Mouse (Mus musculus) cerebellum, adult 11-12 months (tissue): ENCODE measurements around the gene Serhl.
A peak's percentile ranks its signal among the peaks of the same experiment; 100 is the strongest.
"Not testable (repeated sequence)": the region's sequence is repeated elsewhere in the genome, so short reads cannot be mapped to it uniquely, and the experiment has no call there.

ENCODE experiments used
- DNase-seq: peaks from one replicate; pipeline ENCODE4 v3.0.0; 2022

The Serhl gene

GRCm38 (mm10) chr15:83085901-83086300, 3.4 kb upstream of the Serhl start:
- DNase-seq: no peak

DNA sequence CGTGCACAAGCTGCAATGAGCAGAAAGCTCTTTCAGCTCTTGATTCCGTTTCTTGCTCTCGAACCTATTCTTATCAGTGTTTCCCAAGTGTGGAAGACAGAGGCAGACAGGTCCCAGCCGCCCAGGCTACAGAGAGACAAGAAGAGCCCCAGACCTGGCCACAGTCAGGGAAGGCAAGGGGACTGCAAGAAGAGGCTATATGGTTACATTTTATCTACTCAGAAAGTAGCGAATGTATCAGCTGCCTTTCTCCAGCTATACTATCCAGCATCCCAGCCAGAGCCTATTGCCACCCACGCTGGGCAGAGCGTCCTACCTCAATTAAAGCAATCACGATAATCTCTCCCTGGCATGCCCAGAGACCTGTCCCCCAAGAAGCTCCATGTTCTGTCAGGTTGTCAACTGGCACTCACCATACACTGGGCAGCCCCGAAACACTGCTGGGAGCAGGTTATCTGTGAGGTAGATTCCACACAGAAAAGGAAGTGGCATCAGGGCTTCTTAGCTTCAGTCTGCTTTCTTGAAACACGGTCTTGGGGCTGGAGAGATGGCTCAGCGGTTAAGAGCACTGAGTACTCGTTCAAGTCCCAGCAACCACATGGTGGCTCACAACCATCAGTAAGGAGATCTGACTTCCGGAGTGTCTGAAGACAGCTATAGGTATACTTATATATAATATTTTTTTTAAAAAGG, 2.5 kb upstream of the Serhl start:
- DNase-seq: no peak

- no peak for DNase-seq
These were observed 544 bp upstream of the Serhl start for GRCm38 (mm10) chr15:83088495-83089428.

GRCm38 (mm10) chr15:83090874-83091273, 1.6 kb downstream of the Serhl start:
- DNase-seq: no peak

DNA sequence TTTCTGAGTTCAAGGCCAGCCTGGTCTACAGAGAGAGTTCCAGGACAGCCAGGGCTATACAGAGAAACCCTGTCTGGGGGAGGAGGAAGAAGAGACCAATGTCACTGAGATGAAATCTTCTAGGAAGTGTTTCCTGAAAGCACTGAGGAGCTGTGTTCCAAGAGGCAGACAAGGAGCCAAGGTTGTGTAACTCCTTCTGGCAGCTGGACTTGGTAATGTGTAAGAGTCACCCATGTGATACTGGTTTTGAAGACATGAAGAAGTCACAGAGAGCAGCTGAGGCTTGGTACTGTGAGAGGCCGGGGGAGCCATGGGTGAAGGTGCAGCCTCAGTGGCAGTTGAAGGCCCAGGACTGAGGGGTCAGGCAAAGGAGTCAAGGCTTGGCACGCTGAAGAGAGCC, 4.4 kb downstream of the Serhl start:
- DNase-seq: no peak

DNA sequence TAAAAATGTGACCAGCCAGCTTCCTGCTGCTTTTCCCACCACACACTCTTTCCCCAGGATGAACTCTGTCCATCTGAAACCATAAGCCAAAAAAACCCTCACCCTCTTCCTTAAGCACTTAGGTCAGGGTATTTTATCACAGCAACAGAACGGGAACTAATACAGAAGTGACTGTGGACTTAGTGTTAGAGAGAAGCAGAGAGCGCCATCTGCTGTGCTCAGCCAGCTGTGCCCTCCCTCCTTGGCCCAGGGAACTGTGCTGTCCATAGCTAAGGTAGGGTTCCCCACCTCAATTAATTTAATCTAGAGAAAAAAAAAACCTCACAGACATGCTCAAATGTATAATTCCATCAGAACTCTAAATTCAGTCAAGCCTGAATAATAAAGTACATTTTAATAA, 6.6 kb downstream of the Serhl start:
- no peak for DNase-seq

- no peak for DNase-seq
These were observed 10.4 kb downstream of the Serhl start for GRCm38 (mm10) chr15:83099533-83100331.

DNA sequence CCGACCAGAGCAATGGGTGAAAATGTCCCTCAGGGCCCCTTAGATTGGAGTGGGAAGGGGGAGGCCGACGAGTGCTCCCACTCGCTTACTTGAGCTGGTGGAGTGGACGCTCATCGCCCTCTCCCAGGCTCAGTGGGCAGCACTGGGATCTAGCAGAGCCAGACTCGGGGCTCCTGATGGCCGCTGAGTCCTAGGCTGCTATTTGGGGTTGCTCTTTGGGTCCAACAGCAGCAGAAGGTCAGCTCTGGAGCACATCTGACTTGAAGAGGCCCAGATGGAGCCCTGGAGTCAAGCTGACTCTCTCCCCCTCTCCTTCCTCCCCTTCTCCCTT, 11.0 kb downstream of the Serhl start:
- DNase-seq: no peak

- DNase-seq: no peak
These were observed 13.8 kb downstream of the Serhl start for GRCm38 (mm10) chr15:83103111-83103510.

DNA sequence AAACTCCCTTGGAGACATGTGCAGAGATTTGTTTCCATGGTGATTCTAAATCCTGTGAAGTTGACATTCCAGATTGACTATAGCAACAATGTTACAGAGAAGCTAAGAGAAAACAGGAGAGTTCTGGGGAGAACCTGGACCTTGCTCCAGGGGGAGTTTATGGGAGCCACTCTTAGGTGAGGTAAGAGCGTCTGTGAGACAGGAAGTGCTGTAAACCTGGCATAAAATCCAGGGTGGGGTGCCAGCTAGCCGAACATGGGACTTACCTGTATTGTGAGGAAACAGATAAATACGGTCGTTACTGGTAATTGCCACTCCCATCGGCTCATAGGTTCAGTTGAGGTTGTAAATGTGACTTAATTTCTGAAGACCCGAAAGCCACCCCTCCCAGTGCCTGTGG, 17.1 kb downstream of the Serhl start:
- DNase-seq: no peak

GRCm38 (mm10) chr15:83107814-83108213, 18.5 kb downstream of the Serhl start:
- no peak for DNase-seq

GRCm38 (mm10) chr15:83111290-83111689, 22.0 kb downstream of the Serhl start:
- DNase-seq: no peak

DNA sequence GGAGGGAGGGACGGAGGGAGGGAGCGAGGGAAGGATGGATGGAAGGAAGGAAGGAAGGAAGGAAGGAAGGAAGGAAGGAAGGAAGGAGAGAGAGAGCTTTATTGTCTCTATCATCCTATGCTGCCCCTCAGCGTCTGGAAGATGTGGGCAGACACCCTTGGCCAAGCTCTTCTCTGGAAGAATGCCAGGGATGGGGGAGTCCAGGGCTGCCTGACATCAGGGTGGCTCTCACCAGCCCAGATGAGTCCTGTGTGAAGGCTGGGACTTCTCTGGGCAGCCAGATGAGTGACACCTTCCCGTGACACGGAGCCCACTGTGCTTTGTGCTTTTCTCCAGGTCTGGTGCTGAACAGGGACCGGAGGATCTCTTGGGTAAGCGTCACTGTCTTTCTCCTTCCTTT, 22.6 kb downstream of the Serhl start:
- no peak for DNase-seq

DNA sequence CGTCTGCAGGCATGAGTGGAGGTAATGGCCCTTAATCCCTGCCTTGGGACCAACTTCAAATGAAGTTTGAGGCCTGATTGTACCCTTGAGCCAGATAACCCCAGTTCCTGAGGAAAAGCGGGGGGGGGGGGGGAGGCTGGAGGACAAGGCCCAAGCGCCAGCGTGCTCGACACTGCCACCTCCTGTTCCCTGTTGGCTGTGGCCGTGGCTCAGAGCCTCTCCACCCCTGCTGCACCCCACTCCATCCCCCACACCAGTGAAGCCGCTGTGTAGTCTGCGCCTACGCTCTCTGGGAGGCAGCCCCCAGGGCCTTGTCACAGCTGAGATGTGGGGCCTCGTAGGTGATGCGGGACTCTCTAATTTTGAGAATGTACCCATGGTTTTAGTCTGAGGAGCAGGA, 23.6 kb downstream of the Serhl start:
- DNase-seq: no peak

- DNase-seq: no peak
These were observed 24.8 kb downstream of the Serhl start for GRCm38 (mm10) chr15:83114106-83114505.

GRCm38 (mm10) chr15:83115071-83115470, 25.8 kb downstream of the Serhl start:
- no peak for DNase-seq

GRCm38 (mm10) chr15:83118360-83118759, 29.1 kb downstream of the Serhl start:
- DNase-seq: peak; percentile 71

DNA sequence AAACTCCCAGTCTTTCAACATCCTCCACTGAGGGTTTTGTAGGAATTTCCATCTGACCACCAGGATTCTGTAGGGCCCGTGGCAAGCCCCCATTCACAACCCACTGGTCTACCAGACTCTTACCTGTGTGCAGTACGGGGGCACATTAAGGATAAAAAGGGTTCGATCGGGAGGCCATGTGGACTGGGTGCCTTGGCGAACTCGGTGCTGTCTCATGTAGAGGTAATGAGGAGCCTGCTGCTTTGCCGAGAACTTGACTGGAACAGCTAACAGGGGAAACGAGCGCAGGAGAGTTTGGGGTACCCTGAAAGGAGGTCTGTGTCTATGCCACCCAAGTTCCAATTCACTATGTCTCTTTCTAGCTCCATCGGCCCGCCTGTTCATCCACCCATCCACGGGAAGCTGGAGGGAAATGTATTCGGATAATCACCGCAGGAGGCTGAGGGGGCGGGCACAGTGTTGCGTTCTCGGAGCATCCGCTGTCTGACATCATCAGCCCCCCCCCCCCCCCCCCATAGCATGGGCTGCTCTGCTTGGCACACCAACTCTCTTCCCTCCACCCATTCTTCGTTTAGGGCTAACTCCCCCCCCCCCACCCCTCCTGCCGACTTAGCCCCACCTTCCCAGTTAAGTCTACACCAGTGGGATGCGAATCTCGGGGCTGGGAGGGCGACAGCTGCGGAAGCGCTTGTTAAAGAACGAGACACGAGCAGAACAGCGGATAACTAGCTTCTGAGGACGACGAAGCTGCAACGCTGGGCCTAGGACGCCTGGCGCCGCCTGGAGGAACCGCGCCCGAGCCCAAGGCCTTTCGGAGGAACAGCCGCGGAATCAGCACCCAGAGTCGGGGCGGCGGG, 32.6 kb downstream of the Serhl start:
- peak; percentile 52 for DNase-seq

DNA sequence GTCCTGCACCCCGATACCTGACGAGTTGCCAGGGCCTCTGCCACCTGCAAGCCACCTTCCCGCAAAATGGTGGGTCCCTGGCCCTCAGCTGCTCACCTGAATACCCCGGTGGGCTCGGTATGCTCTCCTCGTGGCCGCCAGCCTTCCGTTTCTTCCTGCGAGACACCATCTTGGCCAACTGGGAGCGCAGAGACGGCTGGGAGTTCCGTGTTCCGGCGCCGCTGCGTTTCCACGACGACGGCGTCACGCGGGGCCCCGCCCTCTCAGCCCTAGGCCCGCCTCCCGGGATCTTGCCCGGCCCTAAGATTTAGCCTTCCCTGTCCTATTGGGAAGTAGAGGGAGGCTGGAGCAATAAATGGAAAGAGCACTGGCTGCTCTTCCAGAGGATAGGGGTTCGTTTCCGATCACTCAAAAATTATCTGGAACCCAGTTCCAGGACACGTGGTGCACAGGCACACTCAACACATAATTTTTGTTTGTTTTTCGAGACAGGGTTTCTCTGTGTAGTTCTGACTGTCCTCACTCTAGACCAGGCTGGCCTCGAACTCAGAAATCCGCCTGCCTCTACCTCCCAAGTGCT, 33.4 kb downstream of the Serhl start, which contains the start of gene Rrp7a:
Gene Rrp7a, minus strand, starts transcription at position 236 of the 580 bp plus-strand sequence.
- DNase-seq: peak; percentile 88

GRCm38 (mm10) chr15:83124625-83125024, 35.3 kb downstream of the Serhl start:
- no peak for DNase-seq

DNA sequence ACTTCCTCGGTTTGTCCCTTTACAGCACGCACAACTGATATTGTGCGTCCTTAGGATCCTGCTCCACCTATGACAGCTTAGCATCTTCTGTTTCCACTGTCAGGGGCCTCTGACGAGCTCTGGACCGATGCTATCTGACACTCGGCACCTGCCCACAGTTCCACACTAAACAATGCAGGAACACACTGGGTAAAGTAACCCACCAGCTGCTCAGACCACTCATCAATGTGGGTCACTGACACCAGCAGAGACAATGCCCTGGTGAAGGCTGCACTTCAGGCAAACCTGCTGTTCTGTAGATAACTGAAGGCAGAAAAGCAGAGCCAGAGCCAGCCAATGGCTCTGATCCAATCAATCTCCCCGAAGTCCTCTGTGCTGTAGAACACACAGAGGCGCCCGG, 37.3 kb downstream of the Serhl start:
- no peak for DNase-seq

GRCm38 (mm10) chr15:83127037-83127436, 37.7 kb downstream of the Serhl start:
- DNase-seq: not testable (repeated sequence)
